Mouse (Mus musculus): Measurements from ENCODE around the gene C87977. TPM values are rescaled to one million over a fixed set of nuclear protein-coding genes. Genes with fewer than 3 reads are reported as not detected.

The C87977 gene
- not detected in 2 replicates for polyA plus RNA-seq (2012; rRNA removed; ENCODE audit: low replicate concordance)

GRCm38 (mm10) chr4:144213218-144213617 lies at the start of gene C87977:
Gene C87977 (minus strand): TSS chr4:144213318.

GRCm38 (mm10) chr4:144190419-144190818 lies 22.7 kb downstream of the C87977 start, which contains the start of gene Oog2:
Gene Oog2 (plus strand): TSS chr4:144190719.

GRCm38 (mm10) chr4:144162563-144162962 lies 50.6 kb downstream of the C87977 start, which contains the start of gene Oog3:
Gene Oog3 (minus strand): TSS chr4:144162663.

Other genes with a start within 250 kb of the C87977 start
- gene Gm13101, start 246.4 kb downstream of the C87977 start, polyA plus RNA-seq (2012; rRNA removed; ENCODE audit: low replicate concordance), result not detected in 2 replicates
- gene Pramef17, start 218.9 kb downstream of the C87977 start, polyA plus RNA-seq (2012; rRNA removed; ENCODE audit: low replicate concordance), result not detected in 2 replicates
- not detected in 2 replicates for gene Pramel4, start 154.2 kb downstream of the C87977 start, polyA plus RNA-seq (2012; rRNA removed; ENCODE audit: low replicate concordance)
- gene Gm13102, start 106.8 kb downstream of the C87977 start, polyA plus RNA-seq (2012; rRNA removed; ENCODE audit: low replicate concordance), result not detected in 2 replicates
- gene Oog3, start 50.7 kb downstream of the C87977 start, polyA plus RNA-seq (2012; rRNA removed; ENCODE audit: low replicate concordance), result not detected in 2 replicates
- not detected in 2 replicates for gene Oog2, start 22.6 kb downstream of the C87977 start, polyA plus RNA-seq (2012; rRNA removed; ENCODE audit: low replicate concordance)
- not detected in 2 replicates for gene Pramel5, start 67.2 kb upstream of the C87977 start, polyA plus RNA-seq (2012; rRNA removed; ENCODE audit: low replicate concordance)
- not detected in 2 replicates for gene Gm13128, start 116.9 kb upstream of the C87977 start, polyA plus RNA-seq (2012; rRNA removed; ENCODE audit: low replicate concordance)
- not detected in 2 replicates for gene Gm13119, start 144.6 kb upstream of the C87977 start, polyA plus RNA-seq (2012; rRNA removed; ENCODE audit: low replicate concordance)
- gene Pramef20, start 164.6 kb upstream of the C87977 start, polyA plus RNA-seq (2012; rRNA removed; ENCODE audit: low replicate concordance), result not detected in 2 replicates
- 0.26 TPM in 1 of 2 replicates, not detected in the other for gene Pramef12, start 195.1 kb upstream of the C87977 start, polyA plus RNA-seq (2012; rRNA removed; ENCODE audit: low replicate concordance)
- gene 1700012P22Rik, start 225.5 kb upstream of the C87977 start, polyA plus RNA-seq (2012; rRNA removed; ENCODE audit: low replicate concordance), result not detected in 2 replicates
- not detected in 2 replicates for gene Gm9944, start 240.0 kb upstream of the C87977 start, polyA plus RNA-seq (2012; rRNA removed; ENCODE audit: low replicate concordance)

Data from mammary gland, adult 2 months (tissue).